Mouse (Mus musculus): ENCODE data around the gene Exoc4.

GRCm38 (mm10) chr6:33382176-33382575 lies 133.3 kb downstream of the Exoc4 start:
- no peak for TF ChIP-seq CTCF (IDR thresholded peaks at IDR 0.05; ENCODE audit: extremely low read depth, insufficient read length, insufficient replicate concordance, low read depth, low read length)
- no peak for TF ChIP-seq POLR2A (IDR thresholded peaks at IDR 0.05; ENCODE audit: low read depth, low read length)

Data from small intestine, adult 2 months (tissue).